Mouse (Mus musculus): ENCODE measurements around the gene Ptafr. TPM values are rescaled to one million over a fixed set of nuclear protein-coding genes. Genes with fewer than 3 reads are reported as not detected.
"Not testable (repeated sequence)": the region's sequence is repeated elsewhere in the genome, so short reads cannot be mapped to it uniquely, and the experiment has no call there.

Gene Ptafr
- polyA plus RNA-seq, 1 experiment from 2014 or later, result 5.2 TPM

GRCm38 (mm10) chr4:132554221-132554620, 9.6 kb upstream of the Ptafr start:
- Histone ChIP-seq H3K9me3 (ENCODE audit: control insufficient read depth) (no peaks in the 10 kb centered on the region), H3K27me3 (replicated peaks; ENCODE audit: control insufficient read depth, insufficient read depth, low read length) (no peaks in the 10 kb centered on the region), H3K4me1 (replicated peaks; ENCODE audit: control insufficient read depth, insufficient read depth, low read length) (no peaks in the 10 kb centered on the region), H3K27ac (ENCODE audit: low read depth, low read length) (no peak overlapping the region; the same call in 1 of the 2 replicates), H3K9ac (ENCODE audit: low read depth, low read length) (no peak overlapping the region), H3K4me3 (ENCODE audit: low read depth, low read length) (no peak overlapping the region), H3K4me2 (replicated peaks; ENCODE audit: low read depth) (no peak overlapping the region), H3K36me3 (ENCODE audit: control insufficient read depth, insufficient read depth) (peaks cover 43% of the 10 kb centered on the region)
- peak; percentile 25; the same call in 1 of the 2 replicates for TF ChIP-seq CTCF (IDR thresholded peaks at IDR 0.05; ENCODE audit: low read depth)
- 45% methylated on average over 5 of the region's 5 CpGs for WGBS
- ATAC-seq, result peak; percentile 51; the same call in 1 of the 2 replicates

DNA sequence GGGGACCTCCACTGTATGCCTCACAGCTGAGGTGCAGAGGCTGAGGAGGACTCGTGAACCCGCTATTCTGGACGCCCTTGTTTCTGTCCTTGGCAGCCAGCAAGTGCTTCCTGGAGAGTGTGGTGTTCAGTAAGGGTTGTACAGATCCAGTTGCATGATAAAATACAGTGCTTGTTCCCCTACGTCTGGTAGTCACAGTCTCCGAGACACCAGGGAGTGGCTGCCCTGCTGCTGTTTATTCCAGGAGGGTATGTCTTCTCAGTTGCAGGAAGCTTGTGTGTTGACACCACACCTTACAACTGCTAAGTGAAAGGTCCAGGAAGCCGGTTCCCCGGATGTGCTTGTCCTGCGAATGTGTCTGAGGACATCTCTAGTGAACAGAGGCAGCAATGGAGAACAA, 9.2 kb upstream of the Ptafr start:
- Histone ChIP-seq H3K4me3 (ENCODE audit: low read depth, low read length) (no peak overlapping the region), H3K27ac (ENCODE audit: low read depth, low read length) (no peak overlapping the region; the same call in 1 of the 2 replicates), H3K4me2 (replicated peaks; ENCODE audit: low read depth) (no peak overlapping the region), H3K9me3 (ENCODE audit: control insufficient read depth) (no peaks in the 10 kb centered on the region), H3K4me1 (replicated peaks; ENCODE audit: control insufficient read depth, insufficient read depth, low read length) (no peaks in the 10 kb centered on the region), H3K9ac (ENCODE audit: low read depth, low read length) (no peak overlapping the region), H3K36me3 (ENCODE audit: control insufficient read depth, insufficient read depth) (peaks cover 39% of the 10 kb centered on the region), H3K27me3 (replicated peaks; ENCODE audit: control insufficient read depth, insufficient read depth, low read length) (no peaks in the 10 kb centered on the region)
- 44% methylated on average over 8 of the region's 8 CpGs for WGBS
- peak; percentile 58 for ATAC-seq
- TF ChIP-seq CTCF (IDR thresholded peaks at IDR 0.05; ENCODE audit: low read depth), result no peak

DNA sequence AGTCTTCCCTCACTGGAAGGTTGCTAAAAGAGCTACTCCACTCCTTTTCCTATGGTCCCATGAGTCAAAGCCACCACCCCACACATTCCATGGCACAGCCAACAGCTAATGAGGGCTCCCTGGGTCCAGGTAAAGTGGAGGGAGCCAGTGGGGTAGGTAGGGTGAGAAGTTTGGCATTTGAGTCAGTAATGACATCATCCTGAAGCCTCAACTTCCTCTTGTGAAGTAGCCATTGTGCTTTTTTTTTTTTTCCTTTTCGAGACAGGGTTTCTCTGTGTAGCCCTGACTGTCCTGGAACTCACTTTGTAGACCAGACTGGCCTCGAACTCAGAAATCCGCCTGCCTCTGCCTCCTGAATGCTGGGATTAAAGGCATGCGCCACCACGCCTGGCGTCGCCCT, 8.3 kb upstream of the Ptafr start:
- H3K27me3 ChIP-seq (replicated peaks; ENCODE audit: control insufficient read depth, insufficient read depth, low read length); H3K4me2 ChIP-seq (replicated peaks; ENCODE audit: low read depth); ATAC-seq; H3K4me1 ChIP-seq (replicated peaks; ENCODE audit: control insufficient read depth, insufficient read depth, low read length); H3K9me3 ChIP-seq (ENCODE audit: control insufficient read depth); H3K4me3 ChIP-seq (ENCODE audit: low read depth, low read length); H3K27ac ChIP-seq (ENCODE audit: low read depth, low read length); H3K9ac ChIP-seq (ENCODE audit: low read depth, low read length): not testable (repeated sequence)
- 92% methylated on average over 7 of the region's 7 CpGs for WGBS
- peaks cover 33% of the 10 kb centered on the region for H3K36me3 ChIP-seq (ENCODE audit: control insufficient read depth, insufficient read depth)

DNA sequence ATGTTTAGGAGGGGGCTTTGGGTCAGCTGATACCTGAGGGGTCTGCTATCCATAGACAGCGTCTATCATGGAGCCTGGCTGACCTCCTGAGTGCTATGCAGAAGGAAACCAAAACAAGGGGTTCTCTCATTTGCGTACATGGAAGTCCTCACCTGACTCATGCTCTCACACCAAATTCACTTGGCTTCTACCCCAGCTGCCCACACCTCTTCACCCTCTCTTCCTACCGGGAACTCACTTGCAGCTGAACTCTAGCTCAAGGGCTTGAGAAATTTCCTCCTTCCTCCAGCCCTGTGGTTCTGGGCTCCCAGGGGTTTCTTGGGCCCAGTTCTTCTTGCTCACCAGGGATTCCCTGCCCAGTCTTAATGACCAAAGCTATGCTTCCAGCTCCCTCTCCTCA, 606 bp upstream of the Ptafr start:
- H3K4me2 ChIP-seq (replicated peaks; ENCODE audit: low read depth), result peak overlapping the region; percentile 28; the same call in 1 of the 2 replicates
- no peaks in the 10 kb centered on the region; the same call in 1 of the 2 replicates for H3K36me3 ChIP-seq (ENCODE audit: control insufficient read depth, insufficient read depth)
- 72% methylated on average over 3 of the region's 3 CpGs for WGBS
- H3K4me1 ChIP-seq (replicated peaks; ENCODE audit: control insufficient read depth, insufficient read depth, low read length), result 0 out of 2 replicates have a peak, but pooled peaks cover 4% of the 10 kb centered on the region
- ATAC-seq, result no peak
- H3K27ac ChIP-seq (ENCODE audit: low read depth, low read length), result no peak overlapping the region
- no peaks in the 10 kb centered on the region for H3K27me3 ChIP-seq (replicated peaks; ENCODE audit: control insufficient read depth, insufficient read depth, low read length)
- H3K9ac ChIP-seq (ENCODE audit: low read depth, low read length), result no peak overlapping the region
- no peak overlapping the region for H3K4me3 ChIP-seq (ENCODE audit: low read depth, low read length)
- no peaks in the 10 kb centered on the region for H3K9me3 ChIP-seq (ENCODE audit: control insufficient read depth)
- TF ChIP-seq CTCF (IDR thresholded peaks at IDR 0.05; ENCODE audit: low read depth), result no peak

GRCm38 (mm10) chr4:132565089-132565747, 1.4 kb downstream of the Ptafr start:
- no peaks in the 10 kb centered on the region for H3K9me3 ChIP-seq (ENCODE audit: control insufficient read depth)
- H3K36me3 ChIP-seq (ENCODE audit: control insufficient read depth, insufficient read depth), result no peaks in the 10 kb centered on the region; the same call in 1 of the 2 replicates
- no peak for TF ChIP-seq CTCF (IDR thresholded peaks at IDR 0.05; ENCODE audit: low read depth)
- H3K4me1 ChIP-seq (replicated peaks; ENCODE audit: control insufficient read depth, insufficient read depth, low read length), result 0 out of 2 replicates have a peak, but pooled peaks cover 4% of the 10 kb centered on the region
- 58% methylated on average over 12 of the region's 12 CpGs for WGBS
- H3K27ac ChIP-seq (ENCODE audit: low read depth, low read length), result peak overlapping the region; percentile 74
- H3K4me3 ChIP-seq (ENCODE audit: low read depth, low read length), result peak overlapping the region; percentile 21; the same call in 1 of the 2 replicates
- peak; percentile 89 for ATAC-seq
- peak overlapping the region; percentile 5; the same call in 1 of the 2 replicates for H3K9ac ChIP-seq (ENCODE audit: low read depth, low read length)
- peak overlapping the region; percentile 48 for H3K4me2 ChIP-seq (replicated peaks; ENCODE audit: low read depth)
- no peaks in the 10 kb centered on the region for H3K27me3 ChIP-seq (replicated peaks; ENCODE audit: control insufficient read depth, insufficient read depth, low read length)

DNA sequence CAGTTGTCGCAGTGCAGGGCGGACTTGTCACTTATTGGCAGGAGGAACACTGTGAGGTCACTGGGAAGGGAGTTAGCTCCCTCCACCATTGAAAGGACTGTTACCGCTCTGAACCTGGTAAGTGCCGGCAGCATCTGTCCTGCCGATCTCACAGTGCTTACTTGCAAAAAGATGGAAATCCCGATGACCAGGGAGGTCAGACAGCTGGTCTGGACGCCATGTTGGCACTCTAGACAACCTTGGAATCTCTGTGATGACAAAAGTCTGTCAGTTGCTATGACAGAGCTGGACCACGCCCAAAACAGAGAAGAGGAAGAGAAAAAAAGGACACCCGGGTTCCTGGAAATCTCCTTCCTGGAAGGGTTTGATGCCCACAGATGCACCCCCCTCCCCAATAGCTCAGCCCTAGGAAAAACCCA, 3.5 kb downstream of the Ptafr start:
- H3K9ac ChIP-seq (ENCODE audit: low read depth, low read length), result no peak overlapping the region
- no peak for ATAC-seq
- no peaks in the 10 kb centered on the region for H3K27me3 ChIP-seq (replicated peaks; ENCODE audit: control insufficient read depth, insufficient read depth, low read length)
- no peak overlapping the region for H3K4me3 ChIP-seq (ENCODE audit: low read depth, low read length)
- H3K27ac ChIP-seq (ENCODE audit: low read depth, low read length), result peak overlapping the region; percentile 50; the same call in 1 of the 2 replicates
- 0 out of 2 replicates have a peak overlapping the region, but pooled peaks have one; percentile 28 for H3K4me2 ChIP-seq (replicated peaks; ENCODE audit: low read depth)
- no peak for TF ChIP-seq CTCF (IDR thresholded peaks at IDR 0.05; ENCODE audit: low read depth)
- peaks cover 8% of the 10 kb centered on the region; the same call in 1 of the 2 replicates for H3K4me1 ChIP-seq (replicated peaks; ENCODE audit: control insufficient read depth, insufficient read depth, low read length)
- H3K36me3 ChIP-seq (ENCODE audit: control insufficient read depth, insufficient read depth), result no peaks in the 10 kb centered on the region; the same call in 1 of the 2 replicates
- H3K9me3 ChIP-seq (ENCODE audit: control insufficient read depth), result no peaks in the 10 kb centered on the region
- WGBS, result 49% methylated on average over 9 of the region's 9 CpGs

All from intestine, postnatal 0 days (tissue).